Comparison of ENCODE assay signal across 19 mouse cellular contexts in genomic region chr12:77869296-77869695, GRCm38 (mm10).
DNase-seq lines count a peak whose midpoint lies in the region; ATAC-seq and TF ChIP-seq lines count a peak whose summit lies in the region.
"Had no signal": no experiment of that assay in that cellular context is flagged by ENCODE, and none has a peak within 500 bp of the region (broad histone marks: within the 10 kb centered on the region; RNA-seq: fewer than 3 reads in every experiment).

No protein-coding gene starts in this region.

- no peaks in the 10 kb centered on the region for H3K9me3 ChIP-seq in midbrain, embryonic 11.5 days (ENCODE audit: control insufficient read depth, low read length)
- H3K9me3 ChIP-seq in midbrain, embryonic 13.5 days: no peaks in the 10 kb centered on the region
- H3K9me3 ChIP-seq in lung, postnatal 0 days (ENCODE audit: low read length): no peaks in the 10 kb centered on the region
- H3K9me3 ChIP-seq: embryonic facial prominence, embryonic 10.5 days; embryonic facial prominence, embryonic 12.5 days; forebrain, embryonic 13.5 days; forebrain, embryonic 15.5 days had no signal

- H3K27me3 ChIP-seq in midbrain, embryonic 11.5 days (ENCODE audit: control insufficient read depth, insufficient read depth, low read length): no peaks in the 10 kb centered on the region
- no peaks in the 10 kb centered on the region for H3K27me3 ChIP-seq in midbrain, embryonic 13.5 days
- H3K27me3 ChIP-seq in lung, postnatal 0 days (replicated peaks; ENCODE audit: insufficient read depth, low read length): no peaks in the 10 kb centered on the region
- H3K27me3 ChIP-seq: embryonic facial prominence, embryonic 12.5 days; forebrain, embryonic 13.5 days; forebrain, embryonic 15.5 days had no signal

- 88% methylated on average over 3 of the region's 3 CpGs for WGBS in midbrain, embryonic 11.5 days
- WGBS in midbrain, embryonic 13.5 days: 90% methylated on average over 3 of the region's 3 CpGs
- WGBS in lung, postnatal 0 days: 74% methylated on average over 3 of the region's 3 CpGs

- TF ChIP-seq EP300 in lung, postnatal 0 days (IDR thresholded peaks at IDR 0.05): no peak

- no peak overlapping the region for H3K4me2 ChIP-seq in midbrain, embryonic 11.5 days
- H3K4me2 ChIP-seq in midbrain, embryonic 13.5 days (replicated peaks): no peak overlapping the region
- no peak overlapping the region for H3K4me2 ChIP-seq in lung, postnatal 0 days (replicated peaks; ENCODE audit: low read depth, low read length)
- H3K4me2 ChIP-seq: embryonic facial prominence, embryonic 12.5 days; forebrain, embryonic 13.5 days; forebrain, embryonic 15.5 days had no signal

- TF ChIP-seq CTCF in lung, postnatal 0 days (IDR thresholded peaks at IDR 0.05): no peak

- no peak for ATAC-seq in midbrain, embryonic 11.5 days (ENCODE audit: low FRiP score)
- ATAC-seq in midbrain, embryonic 13.5 days: no peak
- no peak for ATAC-seq in lung, postnatal 0 days
- ATAC-seq: forebrain, embryonic 13.5 days; forebrain, embryonic 15.5 days had no signal

- no peak overlapping the region for H3K9ac ChIP-seq in midbrain, embryonic 11.5 days (ENCODE audit: low read length)
- H3K9ac ChIP-seq in midbrain, embryonic 13.5 days (replicated peaks): no peak overlapping the region
- H3K9ac ChIP-seq in lung, postnatal 0 days (replicated peaks; ENCODE audit: low read depth): no peak overlapping the region
- H3K9ac ChIP-seq: embryonic facial prominence, embryonic 12.5 days; forebrain, embryonic 13.5 days; forebrain, embryonic 15.5 days had no signal

- no peak overlapping the region for H3K27ac ChIP-seq in midbrain, embryonic 11.5 days (ENCODE audit: low read depth, low read length)
- no peak overlapping the region for H3K27ac ChIP-seq in midbrain, embryonic 13.5 days
- no peak overlapping the region for H3K27ac ChIP-seq in lung, postnatal 0 days (ENCODE audit: low read length)
- H3K27ac ChIP-seq: embryonic facial prominence, embryonic 10.5 days; embryonic facial prominence, embryonic 12.5 days; forebrain, embryonic 13.5 days; forebrain, embryonic 15.5 days had no signal

- no peaks in the 10 kb centered on the region for H3K4me1 ChIP-seq in midbrain, embryonic 11.5 days (ENCODE audit: control insufficient read depth, insufficient read depth, low read length)
- H3K4me1 ChIP-seq in midbrain, embryonic 13.5 days (replicated peaks): peaks cover 6% of the 10 kb centered on the region
- no peaks in the 10 kb centered on the region for H3K4me1 ChIP-seq in lung, postnatal 0 days (ENCODE audit: insufficient read depth, low read depth, low read length)
- H3K4me1 ChIP-seq: embryonic facial prominence, embryonic 10.5 days; embryonic facial prominence, embryonic 12.5 days; forebrain, embryonic 13.5 days; forebrain, embryonic 15.5 days had no signal

- H3K4me3 ChIP-seq in midbrain, embryonic 11.5 days (ENCODE audit: low read depth, low read length): no peak overlapping the region
- no peak overlapping the region for H3K4me3 ChIP-seq in midbrain, embryonic 13.5 days (replicated peaks)
- no peak overlapping the region for H3K4me3 ChIP-seq in lung, postnatal 0 days (ENCODE audit: low read depth, low read length)
- H3K4me3 ChIP-seq: embryonic facial prominence, embryonic 10.5 days; embryonic facial prominence, embryonic 12.5 days; forebrain, embryonic 13.5 days; forebrain, embryonic 15.5 days had no signal

- H3K36me3 ChIP-seq in midbrain, embryonic 11.5 days (ENCODE audit: control insufficient read depth, insufficient read depth, low read length): no peaks in the 10 kb centered on the region
- H3K36me3 ChIP-seq in midbrain, embryonic 13.5 days: no peaks in the 10 kb centered on the region
- no peaks in the 10 kb centered on the region for H3K36me3 ChIP-seq in lung, postnatal 0 days (ENCODE audit: insufficient read depth, low read length)
- H3K36me3 ChIP-seq: embryonic facial prominence, embryonic 10.5 days; embryonic facial prominence, embryonic 12.5 days; forebrain, embryonic 15.5 days had no signal

- peak; percentile 17 for DNase-seq in gastrocnemius, adult 18-20 months (ENCODE audit: low spot score)
- DNase-seq in gastrocnemius, postnatal 25 days: no peak
- DNase-seq in midbrain, embryonic 11.5 days (ENCODE audit: low spot score, missing footprints): peak; percentile 23
- peak; percentile 52 for DNase-seq in brain, adult 2 months (ENCODE audit: low read depth, low spot score)
- DNase-seq in skeletal muscle tissue, adult 2 months (ENCODE audit: low read depth, low spot score): peak; percentile 39
- no peak for DNase-seq in lung, postnatal 0 days (ENCODE audit: low spot score)
- DNase-seq in kidney, adult 11 months: no peak
- DNase-seq: adrenal gland, adult 2 months; adrenal gland, postnatal 10 days; adrenal gland, postnatal 25 days; cerebellum, adult 11-12 months; cerebellum, adult 9-10 months; cerebellum, postnatal 10 days; cerebellum, postnatal 25 days had no signal

Comparison
In these comparisons a context has a peak if more than half of its experiments do, and no peak if none do; other contexts are left out.
1. DNase-seq: peak in gastrocnemius, adult 18-20 months (single experiment), midbrain, embryonic 11.5 days (single experiment), brain, adult 2 months (single experiment) and skeletal muscle tissue, adult 2 months (single experiment); none in gastrocnemius, postnatal 25 days (single experiment), lung, postnatal 0 days (single experiment) and kidney, adult 11 months (single experiment).